Mouse (Mus musculus) adipose tissue, adult 10 weeks (tissue): ENCODE data around the gene Cldn12. TPM values are rescaled to one million over a fixed set of nuclear protein-coding genes. Genes with fewer than 3 reads are reported as not detected.

Experiments
- polyA plus RNA-seq: library from polyadenylated mRNA; stranded (reverse); fragments of 350-450 nt; fragmentation: Illumina TruSeq; extraction: RNeasy Lipid Tissue Mini Kit (QIAGEN cat#74804); gene quantifications from one replicate; pipeline ENCODE4 v1.2.3, GENCODE M21; 2014; ENCODE audit warnings: low read depth, low replicate concordance

Cldn12 gene
- polyA plus RNA-seq, result 23.5 TPM

DNA sequence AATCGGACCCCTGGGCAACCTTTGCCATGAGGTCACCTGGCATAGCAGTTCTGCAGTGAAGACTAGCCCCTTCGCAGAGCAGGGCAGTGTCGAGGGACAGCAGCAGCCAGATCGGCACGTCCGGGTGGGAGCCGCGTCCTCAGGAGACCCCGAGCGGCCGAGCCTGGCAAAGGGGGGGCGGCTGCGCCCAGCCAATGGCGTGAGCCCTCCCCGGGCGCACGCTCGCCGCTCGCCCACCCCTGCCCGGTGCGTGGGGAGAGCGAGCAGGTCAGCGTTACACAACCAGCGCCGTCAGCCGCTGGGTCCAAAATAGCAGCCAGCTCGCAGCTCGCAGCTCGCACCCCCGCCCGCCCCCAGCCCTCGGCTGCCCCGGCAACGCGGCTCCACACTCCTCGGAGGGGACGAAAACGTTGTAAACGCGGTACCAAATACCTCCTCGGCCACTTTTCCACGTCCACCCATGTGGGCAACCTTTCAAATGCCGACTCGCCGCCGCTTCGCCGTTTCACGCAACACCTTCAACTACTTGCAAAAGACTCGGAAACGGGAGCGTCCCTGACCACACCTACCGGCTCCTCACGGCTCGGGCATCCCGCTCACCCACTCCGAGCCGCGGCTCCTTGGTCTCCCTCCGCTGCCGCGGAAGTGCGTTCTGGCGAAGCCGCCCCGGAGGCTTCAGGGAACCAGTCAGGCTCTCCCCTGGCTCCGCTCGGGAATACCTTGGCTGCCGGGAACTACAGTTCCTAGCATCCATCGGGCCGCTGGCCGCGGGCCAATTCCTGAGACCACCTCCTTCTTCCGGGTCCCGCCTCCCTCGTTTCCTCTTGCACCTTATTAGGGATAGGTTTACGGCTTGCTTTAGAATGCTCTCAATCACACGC, at the start of gene Cldn12:
Gene Cldn12 (minus strand): TSS at position 763 of the 881 bp plus-strand sequence.

DNA sequence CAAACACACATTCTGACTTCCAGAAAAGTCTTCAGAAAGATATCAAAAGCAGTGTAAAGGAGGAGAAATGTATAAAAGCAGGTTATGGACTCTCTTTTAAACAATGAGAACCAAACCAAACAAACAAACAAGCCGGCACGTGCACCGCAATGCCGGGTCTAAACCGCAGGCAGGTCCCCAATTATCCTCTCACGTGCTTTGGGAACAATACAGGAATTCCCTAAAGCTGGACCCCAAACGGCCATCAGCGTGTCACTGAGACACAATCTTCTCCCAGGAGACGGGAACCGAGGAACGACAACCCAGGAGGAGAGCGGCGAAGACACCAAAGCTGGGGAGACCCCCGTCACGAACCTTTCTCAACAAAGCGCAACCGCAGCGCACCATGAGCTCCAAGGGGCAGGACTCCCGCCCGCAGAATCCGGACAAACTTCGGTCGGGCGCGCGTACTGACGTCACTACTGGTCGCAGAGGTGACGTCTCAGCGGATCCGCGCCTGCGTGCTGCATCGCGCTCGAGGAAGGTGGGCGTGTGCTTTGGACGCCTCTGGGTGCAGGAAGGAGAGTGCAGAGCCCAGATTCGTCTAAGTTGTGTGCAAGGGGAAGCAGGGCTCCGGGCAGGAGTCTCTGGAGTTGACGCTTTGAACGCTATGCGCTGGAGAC, 44.5 kb upstream of the Cldn12 start, which contains the start of gene Gtpbp10:
Gene Gtpbp10 (minus strand): TSS at position 460 of the 662 bp plus-strand sequence.

GRCm38 (mm10) chr5:5479043-5479442, 35.7 kb downstream of the Cldn12 start, which contains the start of gene 1700015F17Rik:
1700015F17Rik (minus strand) TSS chr5:5479143.

Other genes with a start within 250 kb of the Cldn12 start
- gene Cdk14, start 94.6 kb downstream of the Cldn12 start, polyA plus RNA-seq, result 11.4 TPM
- 4.3 TPM for gene 1700015F17Rik, start 35.8 kb downstream of the Cldn12 start, polyA plus RNA-seq
- 13.0 TPM for gene Gtpbp10, start 44.6 kb upstream of the Cldn12 start, polyA plus RNA-seq
- gene Gm8773, start 58.8 kb upstream of the Cldn12 start, polyA plus RNA-seq, result not detected
- gene Cfap69, start 149.3 kb upstream of the Cldn12 start, polyA plus RNA-seq, result 7.9 TPM
- gene Steap2, start 179.6 kb upstream of the Cldn12 start, polyA plus RNA-seq, result 5.7 TPM
- 1.7 TPM for gene Steap1, start 234.4 kb upstream of the Cldn12 start, polyA plus RNA-seq